Mouse (Mus musculus) neural tube, embryonic 12.5 days (tissue): ENCODE data around the gene Dnah8. TPM values are rescaled to one million over a fixed set of nuclear protein-coding genes. Genes with fewer than 3 reads are reported as not detected.

ENCODE experiments used
- ATAC-seq: fragments of 200-750 bp; cut with Nextera tagmentation; 2 replicates; pipeline ENCODE4 v1.8.0; 2017; ENCODE audit warnings: low read depth, mild to moderate bottlenecking, moderate TSS enrichment, moderate library complexity; ENCODE audit not compliant: low FRiP score
- H3K27ac ChIP-seq: fragments of 300-500 bp; sonication (generic); 2 replicates; pipeline ENCODE4 v1.5.1; 2016
- H3K27me3 ChIP-seq: fragments of 300-500 bp; sonication (generic); replicated peaks from 2 replicates; pipeline ENCODE4 v1.6.1; 2016; ENCODE audit warnings: mild to moderate bottlenecking
- H3K36me3 ChIP-seq: fragments of 300-500 bp; sonication (generic); 2 replicates; pipeline ENCODE4 v1.6.1; 2016; ENCODE audit warnings: mild to moderate bottlenecking
- H3K4me1 ChIP-seq: fragments of 300-500 bp; sonication (generic); 2 replicates; pipeline ENCODE4 v1.6.1; 2016
- H3K4me2 ChIP-seq: fragments of 300-500 bp; sonication (generic); replicated peaks from 2 replicates; pipeline ENCODE4 v1.6.1; 2016; ENCODE audit warnings: mild to moderate bottlenecking
- H3K4me3 ChIP-seq: fragments of 300-500 bp; sonication (generic); 2 replicates; pipeline ENCODE4 v1.5.1; 2016
- H3K9ac ChIP-seq: fragments of 300-500 bp; sonication (generic); 2 replicates; pipeline ENCODE4 v1.6.1; 2016; ENCODE audit warnings: mild to moderate bottlenecking
- H3K9me3 ChIP-seq: fragments of 300-500 bp; sonication (generic); 2 replicates; pipeline ENCODE4 v1.6.1; 2016; ENCODE audit warnings: mild to moderate bottlenecking
- WGBS: fragments of 180-500 bp; shearing (Covaris S2); methylation state at CpG from one replicate; pipeline ENCODE4 v1.1.7; 2016; 5-methylcytosine and 5-hydroxymethylcytosine counted together
- polyA plus RNA-seq: library from polyadenylated mRNA; unstranded; fragments of >200 nt; fragmentation: Nextera tagmentation; extraction: Ambion mirVana; gene quantifications from 2 replicates; pipeline ENCODE4 v1.2.1, GENCODE M21; 2016

Gene Dnah8
- polyA plus RNA-seq, 1 experiment from 2014 or later, result 0.84 TPM

DNA sequence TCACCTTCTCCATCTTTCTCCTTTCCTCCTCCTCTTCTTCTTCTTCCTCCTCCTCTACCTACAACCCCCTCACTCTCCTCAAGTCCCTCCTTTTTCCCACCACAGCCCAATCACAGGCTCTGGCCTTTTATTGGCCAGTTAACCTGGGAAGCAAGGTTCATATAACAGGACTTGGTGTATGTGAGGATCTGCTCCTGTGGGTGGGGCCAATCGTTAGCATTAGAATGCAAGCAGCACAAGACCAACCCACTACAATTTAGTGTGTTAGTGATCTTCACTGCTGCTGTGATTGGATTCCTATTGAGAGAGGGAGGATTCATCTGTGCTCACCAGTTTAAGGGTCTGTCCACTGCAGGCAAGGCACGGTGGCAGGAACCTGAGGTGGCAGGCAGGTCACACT is 14.8 kb downstream of the Dnah8 start:
- H3K27me3 ChIP-seq, result no peaks in the 10 kb centered on the region
- no peaks in the 10 kb centered on the region for H3K9me3 ChIP-seq
- H3K27ac ChIP-seq, result no peak overlapping the region
- H3K4me3 ChIP-seq, result no peak overlapping the region
- no peak overlapping the region for H3K9ac ChIP-seq
- ATAC-seq, result no peak
- 46% methylated on average over 2 of the region's 2 CpGs for WGBS
- no peak overlapping the region for H3K4me2 ChIP-seq
- no peaks in the 10 kb centered on the region for H3K4me1 ChIP-seq
- no peaks in the 10 kb centered on the region for H3K36me3 ChIP-seq

GRCm38 (mm10) chr17:30640896-30641295 is 16.7 kb downstream of the Dnah8 start:
- H3K4me2 ChIP-seq, result no peak overlapping the region
- WGBS, result 94% methylated on average over 5 of the region's 5 CpGs
- no peak overlapping the region for H3K9ac ChIP-seq
- no peaks in the 10 kb centered on the region for H3K27me3 ChIP-seq
- no peaks in the 10 kb centered on the region for H3K36me3 ChIP-seq
- no peak overlapping the region for H3K4me3 ChIP-seq
- no peak overlapping the region for H3K27ac ChIP-seq
- no peak for ATAC-seq
- H3K4me1 ChIP-seq, result no peaks in the 10 kb centered on the region
- no peaks in the 10 kb centered on the region for H3K9me3 ChIP-seq

DNA sequence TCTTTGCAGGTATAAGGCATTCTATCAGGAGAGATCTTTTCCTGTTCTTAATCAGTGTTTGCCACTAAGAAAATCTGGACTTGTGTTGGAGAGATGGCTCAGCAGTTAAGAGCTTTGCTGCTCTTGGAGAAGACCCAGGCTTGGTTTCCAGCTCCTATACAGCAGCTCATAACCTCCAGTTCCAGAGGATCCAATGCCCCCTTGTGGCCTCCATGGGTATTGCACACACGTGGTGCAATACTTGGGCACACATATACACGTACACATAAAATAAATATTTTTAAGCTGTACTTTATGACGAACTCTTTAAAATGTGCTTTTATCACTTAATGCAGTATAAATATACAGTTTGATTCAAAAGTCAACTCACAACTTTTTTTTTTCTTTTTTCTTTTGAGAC is 24.6 kb downstream of the Dnah8 start:
- ATAC-seq, result no peak
- H3K9ac ChIP-seq, result no peak overlapping the region
- H3K36me3 ChIP-seq, result no peaks in the 10 kb centered on the region
- WGBS, result 96% methylated on average over 3 of the region's 3 CpGs
- 0 out of 2 replicates have a peak, but pooled peaks cover 4% of the 10 kb centered on the region for H3K9me3 ChIP-seq
- H3K4me3 ChIP-seq, result no peak overlapping the region
- H3K4me1 ChIP-seq, result no peaks in the 10 kb centered on the region
- H3K27me3 ChIP-seq, result no peaks in the 10 kb centered on the region
- H3K27ac ChIP-seq, result no peak overlapping the region
- H3K4me2 ChIP-seq, result no peak overlapping the region

DNA sequence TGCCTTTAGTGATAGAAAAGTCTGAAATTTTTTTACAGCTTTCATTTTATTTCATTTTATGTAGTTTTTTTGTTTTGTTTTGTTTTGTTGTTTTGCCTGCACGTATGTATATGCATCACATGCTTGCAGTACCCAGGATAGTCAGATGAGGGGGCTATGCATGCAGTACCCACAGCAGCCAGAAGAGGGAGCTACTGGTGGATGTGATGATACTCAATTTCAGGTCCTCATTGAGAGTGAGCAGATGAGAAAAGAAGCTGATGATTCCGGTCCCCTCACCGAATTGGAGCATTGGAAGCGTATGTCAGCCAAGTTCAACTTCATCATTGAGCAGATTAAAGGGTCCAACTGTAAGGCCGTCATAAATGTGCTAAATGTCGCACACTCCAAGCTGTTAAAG is 28.9 kb downstream of the Dnah8 start:
- no peak overlapping the region for H3K4me3 ChIP-seq
- no peaks in the 10 kb centered on the region for H3K27me3 ChIP-seq
- H3K27ac ChIP-seq, result no peak overlapping the region
- H3K36me3 ChIP-seq, result no peaks in the 10 kb centered on the region
- no peak overlapping the region for H3K9ac ChIP-seq
- H3K9me3 ChIP-seq, result 0 out of 2 replicates have a peak, but pooled peaks cover 4% of the 10 kb centered on the region
- H3K4me1 ChIP-seq, result no peaks in the 10 kb centered on the region
- no peak overlapping the region for H3K4me2 ChIP-seq
- no peak for ATAC-seq
- 98% methylated on average over 6 of the region's 6 CpGs for WGBS

GRCm38 (mm10) chr17:30657530-30658151 is 33.5 kb downstream of the Dnah8 start:
- H3K36me3 ChIP-seq, result no peaks in the 10 kb centered on the region
- 0 out of 2 replicates have a peak, but pooled peaks cover under 1% of the 10 kb centered on the region for H3K9me3 ChIP-seq
- WGBS, result 60% methylated on average over 8 of the region's 8 CpGs
- peak overlapping the region; percentile 55 for H3K4me2 ChIP-seq
- H3K9ac ChIP-seq, result no peak overlapping the region
- H3K4me3 ChIP-seq, result peak overlapping the region; percentile 16
- H3K27me3 ChIP-seq, result no peaks in the 10 kb centered on the region
- no peak for ATAC-seq
- H3K4me1 ChIP-seq, result no peaks in the 10 kb centered on the region
- no peak overlapping the region for H3K27ac ChIP-seq

- peak; percentile 53; the same call in 1 of the 2 replicates for ATAC-seq
- H3K27me3 ChIP-seq, result no peaks in the 10 kb centered on the region
- H3K9me3 ChIP-seq, result no peaks in the 10 kb centered on the region
- no peak overlapping the region for H3K27ac ChIP-seq
- peak overlapping the region; percentile 55 for H3K4me2 ChIP-seq
- no peaks in the 10 kb centered on the region for H3K36me3 ChIP-seq
- H3K4me1 ChIP-seq, result no peaks in the 10 kb centered on the region
- peak overlapping the region; percentile 16 for H3K4me3 ChIP-seq
- WGBS, result 13% methylated on average over 13 of the region's 13 CpGs
- H3K9ac ChIP-seq, result no peak overlapping the region
Measured at GRCm38 (mm10) chr17:30658152-30658544, 34.0 kb downstream of the Dnah8 start.

DNA sequence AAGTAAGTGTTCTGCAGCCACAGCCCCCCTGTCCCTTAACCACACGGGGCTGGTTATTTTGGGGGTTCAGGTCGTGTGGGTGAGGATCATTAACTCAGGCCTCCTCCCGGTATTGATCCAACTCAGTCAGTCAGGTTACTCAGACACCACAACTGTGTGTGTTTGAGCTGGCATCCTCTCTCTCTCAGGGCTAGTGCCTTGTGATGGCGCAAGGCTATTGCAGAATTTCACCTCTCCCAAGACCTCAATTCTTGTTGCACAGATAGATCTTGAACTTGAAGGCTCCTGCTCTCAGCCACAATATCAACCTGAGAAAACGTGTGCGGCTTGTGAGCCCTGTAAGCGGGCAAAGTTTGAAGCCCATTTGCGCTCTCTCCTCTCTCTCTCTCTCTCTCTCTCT is 38.0 kb downstream of the Dnah8 start:
- 77% methylated on average over 8 of the region's 8 CpGs for WGBS
- H3K9me3 ChIP-seq, result 0 out of 2 replicates have a peak, but pooled peaks cover 5% of the 10 kb centered on the region
- H3K4me2 ChIP-seq, result no peak overlapping the region
- no peaks in the 10 kb centered on the region for H3K36me3 ChIP-seq
- no peak overlapping the region for H3K9ac ChIP-seq
- H3K27me3 ChIP-seq, result no peaks in the 10 kb centered on the region
- H3K4me1 ChIP-seq, result no peaks in the 10 kb centered on the region
- H3K4me3 ChIP-seq, result no peak overlapping the region
- no peak overlapping the region for H3K27ac ChIP-seq
- no peak for ATAC-seq

- Histone ChIP-seq H3K4me2 (no peak overlapping the region), H3K4me3 (no peak overlapping the region)
Measured at GRCm38 (mm10) chr17:30663170-30663569, 39.0 kb downstream of the Dnah8 start.

GRCm38 (mm10) chr17:30664856-30665255 is 40.7 kb downstream of the Dnah8 start:
- H3K36me3 ChIP-seq, result no peaks in the 10 kb centered on the region
- WGBS, result 85% methylated on average over 5 of the region's 5 CpGs
- no peaks in the 10 kb centered on the region for H3K4me1 ChIP-seq
- H3K4me3 ChIP-seq, result no peak overlapping the region
- H3K9ac ChIP-seq, result no peak overlapping the region
- no peak overlapping the region for H3K4me2 ChIP-seq
- 0 out of 2 replicates have a peak, but pooled peaks cover 5% of the 10 kb centered on the region for H3K9me3 ChIP-seq
- ATAC-seq, result no peak
- no peak overlapping the region for H3K27ac ChIP-seq
- H3K27me3 ChIP-seq, result no peaks in the 10 kb centered on the region

More at GRCm38 (mm10) chr17:30663170-30663569, 39.0 kb downstream of the Dnah8 start:
- Histone ChIP-seq H3K9me3 (0 out of 2 replicates have a peak, but pooled peaks cover 5% of the 10 kb centered on the region), H3K27ac (no peak overlapping the region), H3K9ac (no peak overlapping the region), H3K27me3 (no peaks in the 10 kb centered on the region), H3K36me3 (no peaks in the 10 kb centered on the region), H3K4me1 (no peaks in the 10 kb centered on the region)
- ATAC-seq, result no peak
- 93% methylated on average over 8 of the region's 8 CpGs for WGBS

DNA sequence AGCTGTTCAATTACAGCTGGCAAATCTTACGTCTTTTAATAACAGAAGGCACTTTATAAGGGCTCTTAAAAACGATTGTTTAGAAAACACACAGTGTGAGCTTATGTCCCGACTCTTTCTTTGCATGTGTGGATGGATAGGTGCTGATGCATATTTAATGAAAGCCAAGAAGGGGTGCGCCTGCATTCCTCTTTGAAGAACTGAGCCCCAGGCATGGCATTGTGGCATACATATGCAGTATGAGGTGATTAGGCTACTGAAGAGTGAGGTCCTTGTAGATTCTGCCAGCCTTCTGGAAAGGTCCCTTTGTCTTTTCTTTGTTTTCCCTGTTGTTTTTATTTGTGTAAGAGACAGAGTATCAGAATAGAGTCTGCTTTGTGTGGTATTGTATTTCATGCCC is 48.4 kb downstream of the Dnah8 start:
- H3K4me2 ChIP-seq, result no peak overlapping the region
- no peaks in the 10 kb centered on the region for H3K27me3 ChIP-seq
- ATAC-seq, result no peak
- no peaks in the 10 kb centered on the region for H3K4me1 ChIP-seq
- H3K4me3 ChIP-seq, result no peak overlapping the region
- 60% methylated on average over 4 of the region's 4 CpGs for WGBS
- H3K27ac ChIP-seq, result no peak overlapping the region
- H3K36me3 ChIP-seq, result no peaks in the 10 kb centered on the region
- no peaks in the 10 kb centered on the region for H3K9me3 ChIP-seq
- H3K9ac ChIP-seq, result no peak overlapping the region

- Histone ChIP-seq H3K4me1 (no peaks in the 10 kb centered on the region), H3K9me3 (no peaks in the 10 kb centered on the region), H3K9ac (no peak overlapping the region), H3K27ac (no peak overlapping the region), H3K27me3 (no peaks in the 10 kb centered on the region), H3K36me3 (no peaks in the 10 kb centered on the region), H3K4me2 (no peak overlapping the region), H3K4me3 (no peak overlapping the region)
- no peak for ATAC-seq
- 92% methylated on average over 6 of the region's 6 CpGs for WGBS
Measured at GRCm38 (mm10) chr17:30673023-30673422, 48.9 kb downstream of the Dnah8 start.

- no peaks in the 10 kb centered on the region for H3K36me3 ChIP-seq
- WGBS, result 94% methylated on average over 9 of the region's 9 CpGs
- no peak overlapping the region for H3K4me3 ChIP-seq
- no peak overlapping the region for H3K27ac ChIP-seq
- H3K27me3 ChIP-seq, result no peaks in the 10 kb centered on the region
- no peak overlapping the region for H3K4me2 ChIP-seq
- no peak for ATAC-seq
- H3K4me1 ChIP-seq, result no peaks in the 10 kb centered on the region
- no peaks in the 10 kb centered on the region for H3K9me3 ChIP-seq
- H3K9ac ChIP-seq, result no peak overlapping the region
Measured at GRCm38 (mm10) chr17:30675021-30675740, 51.0 kb downstream of the Dnah8 start.
